Mouse (Mus musculus): ENCODE data around the gene Grik4.

DNA sequence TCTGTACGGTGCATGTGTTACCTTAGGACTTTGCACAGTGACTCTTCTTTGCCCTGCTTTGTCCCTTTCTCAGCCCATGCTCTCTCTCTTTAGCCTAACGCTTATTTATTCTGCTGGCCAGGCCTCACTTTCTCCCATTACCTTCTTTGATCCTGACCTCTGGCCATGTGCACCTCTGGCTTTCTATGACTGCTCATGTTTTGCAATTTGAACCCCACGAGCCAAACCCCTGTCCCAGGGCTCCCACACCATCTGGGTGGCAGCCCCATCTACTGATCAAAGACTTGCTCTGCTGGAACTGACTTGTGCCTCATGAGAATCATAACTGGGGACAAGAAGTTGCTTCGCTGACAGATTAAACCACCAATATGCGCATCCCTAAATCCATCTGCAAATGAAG is 294.4 kb downstream of the Grik4 start:
- TF ChIP-seq CTCF (IDR thresholded peaks at IDR 0.05; ENCODE audit: borderline replicate concordance, extremely low read depth, insufficient read depth, insufficient read length): no peak
- TF ChIP-seq POLR2A (IDR thresholded peaks at IDR 0.05; ENCODE audit: borderline replicate concordance, extremely low read depth, insufficient read depth, insufficient read length, poor library complexity, severe bottlenecking): no peak

All from brain, embryonic 14.5 days (tissue).